Mouse (Mus musculus) heart, adult 2 months (tissue): ENCODE measurements around the gene Krt79.

Experiments used
- CTCF ChIP-seq: fragments of 200-600 bp; IDR thresholded peaks from 2 replicates; pipeline ENCODE4 v1.8.1; 2022; ENCODE audit warnings: antibody characterized with exemption, mild to moderate bottlenecking, moderate library complexity
- POLR2A ChIP-seq: fragments of 200-500 bp; IDR thresholded peaks from 2 replicates; pipeline ENCODE4 v1.6.1; 2011; ENCODE audit warnings: mild to moderate bottlenecking, low read depth, low read length, control low read depth; ENCODE audit not compliant: insufficient read depth

DNA sequence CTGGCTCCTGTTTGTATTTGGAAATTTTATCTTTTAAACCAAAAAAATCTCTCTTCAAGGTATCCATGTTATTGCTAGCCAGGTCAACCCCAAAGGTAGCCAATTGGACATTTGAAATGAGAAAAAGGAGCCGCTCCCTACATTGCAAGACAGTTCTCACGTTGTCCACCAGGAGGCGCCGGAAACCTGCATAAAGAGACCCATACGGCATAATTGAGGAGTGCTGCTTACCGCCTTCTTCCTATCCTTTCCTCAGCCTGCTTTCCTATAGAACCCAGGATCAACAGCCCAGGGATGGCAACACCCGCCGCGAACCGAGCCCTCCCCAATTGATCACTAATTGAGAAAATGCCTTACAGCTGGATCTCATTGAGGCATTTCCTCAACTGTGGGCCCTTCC lies 48.0 kb upstream of the Krt79 start:
- TF ChIP-seq CTCF: peak; percentile 95
- TF ChIP-seq POLR2A: no peak
